Mouse (Mus musculus) limb, embryonic 14.5 days (tissue): ENCODE data around the gene Aasdh. TPM values are rescaled to one million over a fixed set of nuclear protein-coding genes. Genes with fewer than 3 reads are reported as not detected.
A peak's percentile ranks its signal among the peaks of the same experiment; 100 is the strongest.

Experiments used
- ATAC-seq: fragments of 200-750 bp; cut with Nextera tagmentation; 2 replicates; pipeline ENCODE4 v1.8.0; 2017; ENCODE audit warnings: low read depth, moderate number of reproducible peaks, moderate TSS enrichment; ENCODE audit not compliant: low FRiP score
- DNase-seq: peaks from one replicate; pipeline ENCODE4 v3.0.0-alpha.2; 2015; ENCODE audit warnings: low spot score
- H3K27ac ChIP-seq: fragments of 300-500 bp; sonication (generic); replicated peaks from 2 replicates; pipeline ENCODE4 v1.5.1; 2014; ENCODE audit warnings: low read depth, mild to moderate bottlenecking, low read length, moderate library complexity, mixed read lengths
- H3K27me3 ChIP-seq: fragments of 300-500 bp; sonication (generic); 2 replicates; pipeline ENCODE4 v1.6.1; 2014; ENCODE audit warnings: low read length, mixed read lengths; ENCODE audit not compliant: control insufficient read depth, insufficient read depth
- H3K36me3 ChIP-seq: fragments of 300-500 bp; sonication (generic); 2 replicates; pipeline ENCODE4 v1.6.1; 2014; ENCODE audit warnings: mild to moderate bottlenecking, low read length, moderate library complexity, mixed read lengths; ENCODE audit not compliant: control insufficient read depth, insufficient read depth
- H3K4me1 ChIP-seq: fragments of 300-500 bp; sonication (generic); 2 replicates; pipeline ENCODE4 v1.6.1; 2014; ENCODE audit warnings: antibody characterized with exemption, low read length, mixed read lengths; ENCODE audit not compliant: control insufficient read depth, insufficient read depth
- H3K4me2 ChIP-seq: fragments of 300-500 bp; sonication (generic); replicated peaks from 2 replicates; pipeline ENCODE4 v1.6.1; 2014; ENCODE audit warnings: low read depth, mild to moderate bottlenecking, low read length, moderate library complexity; ENCODE audit not compliant: severe bottlenecking
- H3K4me3 ChIP-seq: fragments of 300-500 bp; sonication (generic); replicated peaks from 2 replicates; pipeline ENCODE4 v1.5.1; 2014; ENCODE audit warnings: low read length
- H3K9ac ChIP-seq: fragments of 300-500 bp; sonication (generic); 2 replicates; pipeline ENCODE4 v1.6.1; 2014; ENCODE audit warnings: mild to moderate bottlenecking, low read depth, low read length, moderate library complexity; ENCODE audit not compliant: severe bottlenecking
- H3K9me3 ChIP-seq: fragments of 300-500 bp; sonication (generic); 2 replicates; pipeline ENCODE4 v1.6.1; 2016; ENCODE audit warnings: low read length; ENCODE audit not compliant: control insufficient read depth
- POLR2A ChIP-seq: fragments of 200-500 bp; IDR thresholded peaks from 2 replicates; pipeline ENCODE4 v1.8.0; 2012; ENCODE audit warnings: inconsistent platforms, mild to moderate bottlenecking, moderate library complexity, borderline replicate concordance; ENCODE audit not compliant: insufficient read depth, insufficient read length; ENCODE audit errors: extremely low read depth
- WGBS: fragments of 180-500 bp; shearing (Covaris S2); extraction: QIAGEN DNeasy Blood & Tissue Kit; methylation state at CpG from one replicate; pipeline ENCODE4 v1.1.7; 2014; 5-methylcytosine and 5-hydroxymethylcytosine counted together
- polyA plus RNA-seq, 2 experiments: library from polyadenylated mRNA; depleted of rRNA in 1 of 2; stranded (reverse) in 1 of 2; unstranded in 1 of 2; fragments of >200 nt; fragmentation: Nextera tagmentation in 1 of 2; extraction: Ambion mirVana in 1 of 2; gene quantifications; 2 replicates each; pipeline versions ENCODE4 v1.2.1 to v1.2.3; 2012 to 2014

Aasdh gene
- polyA plus RNA-seq (2012; rRNA removed) (24.0 and 24.9 TPM in 2 replicates), polyA plus RNA-seq (2014; fragmentation: Nextera tagmentation; extraction: Ambion mirVana) (15.1 and 15.4 TPM in 2 replicates)

GRCm38 (mm10) chr5:76905405-76906154 is at the start of gene Aasdh:
Gene Aasdh (minus strand): TSS chr5:76905514.
- Histone ChIP-seq H3K27me3 (no peaks in the 10 kb centered on the region), H3K4me3 (peak within 1 kb of the TSS; percentile 75), H3K36me3 (no peaks in the 10 kb centered on the region), H3K4me1 (0 out of 2 replicates have a peak, but pooled peaks cover 3% of the 10 kb centered on the region), H3K9ac (peak within 1 kb of the TSS; percentile 87), H3K9me3 (no peaks in the 10 kb centered on the region), H3K4me2 (peak within 1 kb of the TSS; percentile 75), H3K27ac (peak within 1 kb of the TSS; percentile 88)
- peak; percentile 98 for ATAC-seq
- under 1% methylated on average over 47 of the region's 47 CpGs for WGBS
- peak; percentile 99; the same call in 1 of the 2 replicates for TF ChIP-seq POLR2A
- peak; percentile 94 for DNase-seq

- DNase-seq (no peak), ATAC-seq (no peak)
- no peaks in the 10 kb centered on the region for H3K27me3 ChIP-seq
- H3K4me1 ChIP-seq: peaks cover 17% of the 10 kb centered on the region
- H3K9ac ChIP-seq: no peak overlapping the region
- no peaks in the 10 kb centered on the region for H3K9me3 ChIP-seq
- no peak for TF ChIP-seq POLR2A
- no peak overlapping the region for H3K4me3 ChIP-seq
- no peak overlapping the region for H3K27ac ChIP-seq
- WGBS: 80% methylated on average over 6 of the region's 6 CpGs
- H3K4me2 ChIP-seq: no peak overlapping the region
- peaks cover 41% of the 10 kb centered on the region for H3K36me3 ChIP-seq
These were observed 49.1 kb upstream of the Aasdh start for GRCm38 (mm10) chr5:76954271-76954900.

- no peak overlapping the region for H3K27ac ChIP-seq
- H3K4me3 ChIP-seq: no peak overlapping the region
- peaks cover 17% of the 10 kb centered on the region for H3K4me1 ChIP-seq
- DNase-seq (no peak), ATAC-seq (no peak)
- H3K9me3 ChIP-seq: no peaks in the 10 kb centered on the region
- H3K9ac ChIP-seq: no peak overlapping the region
- no peak for TF ChIP-seq POLR2A
- H3K4me2 ChIP-seq: no peak overlapping the region
- peaks cover 35% of the 10 kb centered on the region for H3K36me3 ChIP-seq
- 71% methylated on average over 3 of the region's 3 CpGs for WGBS
- no peaks in the 10 kb centered on the region for H3K27me3 ChIP-seq
These were observed 48.5 kb upstream of the Aasdh start for GRCm38 (mm10) chr5:76953794-76954193.

- no peak for DNase-seq
- peaks cover 18% of the 10 kb centered on the region for H3K4me1 ChIP-seq
- H3K27ac ChIP-seq: peak overlapping the region; percentile 74
- H3K9me3 ChIP-seq: no peaks in the 10 kb centered on the region
- no peak for TF ChIP-seq POLR2A
- no peaks in the 10 kb centered on the region for H3K27me3 ChIP-seq
- WGBS: 6% methylated on average over 7 of the region's 7 CpGs
- H3K4me3 ChIP-seq: peak overlapping the region; percentile 82
- peak overlapping the region; percentile 71 for H3K9ac ChIP-seq
- no peak for ATAC-seq
- peak overlapping the region; percentile 81 for H3K4me2 ChIP-seq
- peaks cover 22% of the 10 kb centered on the region for H3K36me3 ChIP-seq
These were observed 47.1 kb upstream of the Aasdh start for GRCm38 (mm10) chr5:76952112-76953040.
